Comparison of ENCODE assay signal across 28 mouse cellular contexts in genomic region chr7:145147973-145148698, GRCm38 (mm10). TPM values are rescaled to one million over a fixed set of nuclear protein-coding genes. Genes with fewer than 3 reads are reported as not detected.
DNase-seq lines count a peak whose midpoint lies in the region; ATAC-seq and TF ChIP-seq lines count a peak whose summit lies in the region.
"Had no signal": no experiment of that assay in that cellular context is flagged by ENCODE, and none has a peak within 500 bp of the region (broad histone marks: within the 10 kb centered on the region; RNA-seq: fewer than 3 reads in every experiment).

No protein-coding gene starts in this region.

- no peak overlapping the region for H3K9ac ChIP-seq in forebrain, embryonic 15.5 days (replicated peaks)
- no peak overlapping the region for H3K9ac ChIP-seq in midbrain, embryonic 16.5 days (ENCODE audit: low read depth, low read length)
- H3K9ac ChIP-seq: embryonic facial prominence, embryonic 12.5 days; forebrain, embryonic 12.5 days; forebrain, postnatal 0 days had no signal

- H3K9me3 ChIP-seq in E14TG2a.4 (ENCODE audit: low read length) = peaks cover 12% of the 10 kb centered on the region
- no peaks in the 10 kb centered on the region for H3K9me3 ChIP-seq in forebrain, embryonic 15.5 days
- no peaks in the 10 kb centered on the region for H3K9me3 ChIP-seq in midbrain, embryonic 16.5 days (replicated peaks; ENCODE audit: control insufficient read depth, low read length, poor library complexity, severe bottlenecking)
- H3K9me3 ChIP-seq: embryonic facial prominence, embryonic 10.5 days; embryonic facial prominence, embryonic 12.5 days; G1E had no signal

- DNase-seq in cerebellum, adult 2 months = no peak
- no peak for DNase-seq in cerebellum, postnatal 14 days
- DNase-seq in ES-CJ7 (ENCODE audit: low read depth, low spot score) = peak; percentile 82
- DNase-seq in R1 (ENCODE audit: low read depth, low spot score) = peak; percentile 90
- DNase-seq: adrenal gland, adult 8-10 months; adrenal gland, postnatal 14 days; adrenal gland, postnatal 36 days; B cell, adult 2 months; cerebellum, adult 11-12 months; cerebellum, adult 8-10 months; cerebellum, adult 9-11 months; cerebellum, postnatal 25 days; forebrain, postnatal 0 days had no signal

- no peak overlapping the region for H3K27ac ChIP-seq in cerebellum, adult 2 months (ENCODE audit: insufficient read depth, low read length)
- H3K27ac ChIP-seq in forebrain, embryonic 15.5 days (replicated peaks) = no peak overlapping the region
- no peak overlapping the region for H3K27ac ChIP-seq in midbrain, embryonic 16.5 days (ENCODE audit: low read length)
- H3K27ac ChIP-seq: embryonic facial prominence, embryonic 10.5 days; embryonic facial prominence, embryonic 12.5 days; forebrain, embryonic 12.5 days had no signal

- 0 out of 2 replicates have a peak, but pooled peaks have one; percentile 6 for TF ChIP-seq CTCF in cerebellum, adult 2 months (IDR thresholded peaks at IDR 0.05; ENCODE audit: borderline replicate concordance, insufficient read depth, low read depth, low read length)
- TF ChIP-seq CTCF in E14TG2a.4 (conservative IDR thresholded peaks at IDR 0.05; ENCODE audit: low read length) = peak; percentile 19

- no peak for ATAC-seq in forebrain, embryonic 15.5 days (replicated peaks)
- ATAC-seq in megakaryocyte progenitor cell, adult 5-6 weeks (replicated peaks; ENCODE audit: poor library complexity) = no peak
- no peak for ATAC-seq in midbrain, embryonic 16.5 days
- ATAC-seq: activated CD4-positive, CD25-positive, alpha-beta regulatory T cell, adult 4 months; CD4-positive, CD25-positive, alpha-beta regulatory T cell, adult 4 months; forebrain, embryonic 14.5 days; forebrain, postnatal 0 days; Patski had no signal

- H3K27me3 ChIP-seq in cerebellum, adult 2 months (ENCODE audit: control insufficient read depth, insufficient read depth, low read length) = no peaks in the 10 kb centered on the region
- H3K27me3 ChIP-seq in E14TG2a.4 (ENCODE audit: insufficient read depth, low read length) = no peaks in the 10 kb centered on the region
- H3K27me3 ChIP-seq in forebrain, embryonic 15.5 days = no peaks in the 10 kb centered on the region
- H3K27me3 ChIP-seq in midbrain, embryonic 16.5 days (ENCODE audit: control insufficient read depth, insufficient read depth, low read depth, low read length) = no peaks in the 10 kb centered on the region
- H3K27me3 ChIP-seq: embryonic facial prominence, embryonic 12.5 days; forebrain, embryonic 12.5 days; Patski had no signal

- 90% methylated on average over 5 of the region's 5 CpGs for WGBS in cerebellum, adult 2 months
- 85% methylated on average over 5 of the region's 5 CpGs for WGBS in forebrain, embryonic 15.5 days
- WGBS in midbrain, embryonic 16.5 days = 85% methylated on average over 5 of the region's 5 CpGs

- no peak overlapping the region for H3K4me3 ChIP-seq in cerebellum, adult 2 months (replicated peaks; ENCODE audit: insufficient read depth, low read depth, low read length)
- no peak overlapping the region for H3K4me3 ChIP-seq in E14TG2a.4 (replicated peaks; ENCODE audit: low read length)
- H3K4me3 ChIP-seq in forebrain, embryonic 15.5 days = no peak overlapping the region
- no peak overlapping the region for H3K4me3 ChIP-seq in midbrain, embryonic 16.5 days (ENCODE audit: low read depth, low read length)
- H3K4me3 ChIP-seq: embryonic facial prominence, embryonic 10.5 days; embryonic facial prominence, embryonic 12.5 days; forebrain, embryonic 12.5 days had no signal

- no peaks in the 10 kb centered on the region for H3K4me1 ChIP-seq in cerebellum, adult 2 months (ENCODE audit: control insufficient read depth, insufficient read depth, low read length)
- H3K4me1 ChIP-seq in E14TG2a.4 (replicated peaks; ENCODE audit: low read depth, low read length) = peaks cover 41% of the 10 kb centered on the region
- H3K4me1 ChIP-seq in forebrain, embryonic 15.5 days = no peaks in the 10 kb centered on the region; the same call in 1 of the 2 replicates
- no peaks in the 10 kb centered on the region for H3K4me1 ChIP-seq in midbrain, embryonic 16.5 days (ENCODE audit: control insufficient read depth, insufficient read depth, low read length)
- H3K4me1 ChIP-seq: embryonic facial prominence, embryonic 10.5 days; forebrain, embryonic 12.5 days had no signal

- no peaks in the 10 kb centered on the region for H3K36me3 ChIP-seq in E14TG2a.4 (ENCODE audit: insufficient read depth, low read length)
- no peaks in the 10 kb centered on the region for H3K36me3 ChIP-seq in forebrain, embryonic 15.5 days
- no peaks in the 10 kb centered on the region for H3K36me3 ChIP-seq in midbrain, embryonic 16.5 days (ENCODE audit: control insufficient read depth, insufficient read depth, low read length)
- H3K36me3 ChIP-seq: embryonic facial prominence, embryonic 10.5 days; embryonic facial prominence, embryonic 12.5 days; forebrain, embryonic 12.5 days; G1E had no signal

- H3K4me2 ChIP-seq in forebrain, embryonic 15.5 days (replicated peaks) = no peak overlapping the region
- no peak overlapping the region for H3K4me2 ChIP-seq in midbrain, embryonic 16.5 days (ENCODE audit: low read length)
- H3K4me2 ChIP-seq: embryonic facial prominence, embryonic 12.5 days; forebrain, embryonic 12.5 days had no signal

- TF ChIP-seq POLR2A in cerebellum, adult 2 months (IDR thresholded peaks at IDR 0.05; ENCODE audit: borderline replicate concordance, insufficient read depth, low read length) = no peak

RNA-seq across cellular contexts. Expression of gene 1810010D01Rik, which starts 59.8 kb away (rescaled TPM):
- 11.3 and 13.6 TPM in 2 replicates for polyA plus RNA-seq in cerebellum, adult 2 months (2012; rRNA removed)
- 0.34 TPM in 1 of 2 replicates, not detected in the other for polyA plus RNA-seq in forebrain, embryonic 15.5 days (2015; fragmentation: Nextera tagmentation; extraction: Ambion mirVana)
- not detected in 2 replicates for total RNA-seq in megakaryocyte progenitor cell, adult 5-6 weeks (2015)
- total RNA-seq in megakaryocyte progenitor cell, adult 5-6 weeks (2017) = not detected in 2 replicates
- polyA plus RNA-seq in midbrain, embryonic 16.5 days (2015; fragmentation: Nextera tagmentation; extraction: Ambion mirVana) = 0.36 TPM in 1 of 2 replicates, not detected in the other
- total RNA-seq: adrenal gland, adult 18-20 months; adrenal gland, postnatal 14 days; CH12.LX; G1E had no signal
- polyA plus RNA-seq: activated CD4-positive, CD25-positive, alpha-beta regulatory T cell, adult 4 months; CD4-positive, CD25-positive, alpha-beta regulatory T cell, adult 4 months; embryonic facial prominence, embryonic 10.5 days; embryonic facial prominence, embryonic 12.5 days; embryonic facial prominence, embryonic 14.5 days; forebrain, embryonic 14.5 days; G1E; Patski had no signal

Comparison
In these comparisons a context has a peak if more than half of its experiments do, and no peak if none do; other contexts are left out.
1. DNase-seq: peak in ES-CJ7 (single experiment) and R1 (single experiment); none in cerebellum, adult 2 months (0 of 2) and cerebellum, postnatal 14 days (0 of 2).